Mouse (Mus musculus) kidney, adult 8-10 months (tissue): ENCODE measurements around the gene Mipep.

ENCODE experiments used
- DNase-seq, 2 experiments: peaks; one replicate each; pipeline ENCODE4 v3.0.0; 2022

Mipep gene

DNA sequence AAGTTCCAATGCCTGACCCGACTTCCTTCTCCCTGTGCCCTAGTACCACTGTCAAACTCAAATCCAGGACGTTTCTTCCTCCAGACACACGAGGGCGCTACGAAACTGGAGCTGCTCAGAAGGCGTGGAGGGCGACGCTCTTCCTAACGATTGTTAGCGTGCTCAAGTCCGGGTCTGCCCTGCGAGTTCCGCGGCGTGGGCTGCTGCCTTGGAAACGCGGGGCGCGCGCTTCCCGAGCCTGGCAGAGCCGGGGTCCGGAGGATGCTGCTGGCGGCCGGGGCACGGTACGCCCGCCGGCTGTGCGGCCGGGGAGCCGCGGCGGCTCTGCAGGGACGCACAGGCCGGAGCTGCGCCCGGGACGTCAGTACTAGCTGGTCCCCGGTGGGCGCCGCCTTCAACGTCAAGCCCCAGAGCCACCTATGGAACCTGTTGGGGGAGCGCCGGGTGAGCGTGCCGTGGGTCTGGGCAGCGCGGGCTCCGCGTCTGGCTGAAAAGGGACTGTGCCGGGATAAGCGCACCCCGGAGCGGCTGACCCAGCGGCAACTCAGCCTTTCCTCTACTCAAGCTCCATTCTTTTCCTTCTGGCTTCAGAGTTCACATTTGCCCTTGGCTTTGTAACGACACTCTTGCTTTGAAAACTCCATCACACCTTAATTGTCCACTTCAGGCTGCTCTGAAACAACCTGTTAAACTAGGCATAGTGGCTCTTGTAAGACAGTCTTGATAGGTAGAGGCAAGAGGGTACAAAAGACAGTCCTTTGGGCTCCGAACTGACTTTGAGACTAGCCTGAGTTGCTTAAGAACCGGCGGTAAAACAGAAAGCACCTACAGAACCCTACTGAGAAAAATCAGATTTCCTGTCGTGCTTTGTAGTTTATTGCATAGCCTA lies at the start of gene Mipep:
Gene Mipep, plus strand, starts transcription at position 147 of the 889 bp plus-strand sequence.
- peak; percentile 81 to 86 for DNase-seq

GRCm38 (mm10) chr14:60735206-60735605 lies 49.2 kb upstream of the Mipep start:
- DNase-seq: no peak

DNA sequence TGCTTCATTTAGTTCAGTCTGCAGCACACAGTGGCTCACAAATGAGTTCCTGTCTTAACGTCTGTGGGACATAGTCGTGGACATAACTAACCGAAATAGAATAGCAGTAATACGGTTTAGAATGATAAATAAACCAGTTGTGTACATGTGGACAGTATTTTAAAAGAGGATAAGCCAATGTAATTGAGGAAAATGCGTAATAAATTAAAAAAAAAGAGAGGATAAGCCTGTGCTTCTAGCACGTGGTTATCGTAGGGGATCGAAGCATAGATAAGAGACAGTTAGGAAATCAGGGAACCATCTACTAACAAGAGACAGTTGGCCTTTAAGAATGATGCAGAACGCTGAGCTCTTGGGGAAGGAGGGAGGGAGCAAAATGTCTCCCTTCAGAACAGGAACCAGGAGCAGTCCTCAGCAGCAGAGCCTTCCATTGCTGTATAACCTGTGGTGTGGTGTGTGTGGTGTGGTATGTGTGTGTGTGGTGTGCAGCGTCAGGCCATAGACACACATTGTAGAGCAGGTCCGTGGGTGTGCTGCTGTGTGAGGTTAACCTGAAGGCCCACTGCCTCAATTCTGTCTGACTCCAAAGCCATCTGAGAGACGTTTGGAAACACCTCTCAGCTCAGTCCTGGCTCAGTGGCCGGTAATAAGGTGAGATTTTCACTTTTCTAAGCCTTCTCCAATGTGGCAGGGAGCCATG lies 48.4 kb upstream of the Mipep start:
- DNase-seq: no peak

DNA sequence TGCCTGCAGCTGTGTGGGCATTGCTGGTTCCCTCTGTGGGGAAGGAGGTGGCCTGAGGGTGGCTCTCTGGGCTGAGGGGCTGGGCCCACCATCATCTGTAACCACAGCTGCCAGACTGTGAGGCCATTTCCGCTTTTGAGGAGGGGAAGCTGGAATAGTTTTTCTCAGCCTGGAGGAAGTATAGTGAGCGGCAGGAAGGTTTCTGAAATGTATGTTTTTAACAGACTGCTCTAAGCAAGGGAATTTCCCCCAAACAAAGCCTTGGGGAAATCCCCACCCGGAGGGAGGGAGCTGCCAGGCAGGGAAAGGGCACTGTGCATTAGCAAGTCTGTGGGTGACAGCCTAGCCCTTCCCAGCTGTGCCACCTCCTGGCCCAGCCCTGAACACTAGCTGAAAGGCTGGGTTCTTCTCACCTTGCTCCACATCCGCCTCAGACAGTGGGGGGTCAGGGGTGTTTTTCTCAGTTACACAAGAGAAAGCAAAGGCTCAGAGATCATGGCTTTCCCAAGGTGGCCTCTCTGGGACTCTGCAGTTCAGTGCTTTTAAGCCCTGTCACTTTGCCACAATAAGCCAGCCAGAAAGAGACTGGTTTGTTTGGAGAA lies 47.7 kb upstream of the Mipep start:
- peak; percentile 24 for DNase-seq

GRCm38 (mm10) chr14:60737202-60737611 lies 47.2 kb upstream of the Mipep start:
- DNase-seq: no peak

DNA sequence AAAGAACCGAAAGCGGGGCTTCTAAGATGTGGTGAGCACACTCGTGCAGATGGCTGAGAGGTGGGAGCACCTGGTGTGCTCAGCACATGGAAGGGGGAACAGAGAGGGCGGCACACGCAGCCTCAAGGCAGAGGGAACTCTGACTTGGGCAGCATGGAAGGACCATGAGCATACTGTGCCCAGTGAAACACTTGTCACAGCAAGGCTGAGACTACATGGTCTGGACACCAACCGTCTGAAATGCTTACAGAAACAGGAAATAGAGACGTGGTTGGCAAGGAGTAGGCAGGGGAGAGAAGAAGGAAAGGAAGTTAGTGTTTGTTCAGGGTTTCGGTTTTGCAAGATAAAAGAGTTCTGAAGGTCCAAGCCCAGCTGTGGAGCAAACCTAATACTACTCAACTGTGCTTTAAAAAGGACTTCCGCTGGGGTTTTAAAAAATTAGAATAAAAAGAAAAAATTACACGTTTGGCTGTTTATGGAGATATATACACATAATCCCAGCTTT lies 45.9 kb upstream of the Mipep start:
- no peak for DNase-seq

- DNase-seq: no peak
Measured at GRCm38 (mm10) chr14:60739155-60739554, 45.2 kb upstream of the Mipep start.

DNA sequence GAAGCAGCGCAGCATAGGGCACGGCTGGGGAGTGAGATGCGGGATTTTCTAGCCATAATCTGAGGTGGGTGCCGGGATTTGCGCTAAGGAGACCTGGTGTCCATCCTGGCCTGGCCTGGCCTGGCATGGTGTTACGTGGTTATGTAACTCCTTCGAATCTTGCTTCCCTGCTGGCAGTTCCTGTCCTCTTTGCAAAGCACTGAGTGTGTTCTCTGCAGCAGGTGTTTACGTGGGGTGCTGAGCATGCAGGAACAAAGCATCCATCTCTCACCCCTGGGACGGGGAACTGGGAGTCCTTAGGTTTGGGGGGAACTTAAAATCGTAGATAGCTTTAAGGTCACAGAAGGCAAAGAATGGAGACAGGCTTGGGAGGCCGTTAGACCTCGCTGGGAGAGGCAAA lies 44.8 kb upstream of the Mipep start:
- DNase-seq: no peak

- DNase-seq: no peak
Measured at GRCm38 (mm10) chr14:60740507-60740906, 43.9 kb upstream of the Mipep start.

- no peak for DNase-seq
Measured at GRCm38 (mm10) chr14:60741033-60741432, 43.3 kb upstream of the Mipep start.

GRCm38 (mm10) chr14:60741490-60741981 lies 42.8 kb upstream of the Mipep start:
- DNase-seq: peak; percentile 30 to 39

DNA sequence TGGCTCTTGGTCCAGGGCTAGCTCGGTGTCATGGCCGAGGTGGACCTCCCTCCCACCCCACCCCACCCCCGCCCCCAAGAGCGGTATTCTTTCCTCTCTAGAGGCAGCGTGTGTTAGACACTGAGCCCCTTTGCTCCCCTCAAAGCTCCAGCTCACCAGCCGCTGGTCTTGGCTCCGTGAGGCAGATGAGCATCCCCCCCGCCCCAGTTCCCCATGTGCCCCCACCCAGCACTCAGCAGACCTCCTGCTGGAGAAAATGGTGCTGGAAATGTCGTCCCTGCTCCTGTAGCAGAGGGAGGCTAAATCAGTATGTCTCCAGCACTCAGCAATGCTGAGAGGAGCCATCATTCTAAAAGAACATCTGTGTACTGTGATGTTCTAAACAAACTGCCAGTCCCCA lies 40.7 kb upstream of the Mipep start:
- no peak for DNase-seq

DNA sequence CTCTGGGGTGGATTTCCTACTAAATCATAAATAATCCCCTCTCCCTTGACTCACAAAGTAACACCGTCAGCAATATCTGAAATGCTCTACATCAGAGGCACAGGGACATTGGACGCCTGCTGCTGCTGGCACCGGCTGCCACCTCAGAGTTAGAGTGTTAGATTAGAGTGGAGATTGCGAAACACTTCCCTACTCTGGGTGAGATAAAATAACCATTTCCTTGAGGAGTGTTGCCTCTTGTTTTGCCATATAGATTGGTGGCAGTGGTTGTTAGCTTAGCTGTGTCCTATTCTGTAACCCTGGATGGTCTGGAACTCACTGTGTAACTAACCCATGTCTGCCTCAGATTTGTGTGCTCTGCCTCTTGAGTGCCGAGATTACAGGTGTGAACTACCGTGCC lies 39.2 kb upstream of the Mipep start:
- no peak for DNase-seq

GRCm38 (mm10) chr14:60746141-60746540 lies 38.2 kb upstream of the Mipep start:
- DNase-seq: no peak

GRCm38 (mm10) chr14:60747154-60747870 lies 37.1 kb upstream of the Mipep start:
- no peak for DNase-seq

DNA sequence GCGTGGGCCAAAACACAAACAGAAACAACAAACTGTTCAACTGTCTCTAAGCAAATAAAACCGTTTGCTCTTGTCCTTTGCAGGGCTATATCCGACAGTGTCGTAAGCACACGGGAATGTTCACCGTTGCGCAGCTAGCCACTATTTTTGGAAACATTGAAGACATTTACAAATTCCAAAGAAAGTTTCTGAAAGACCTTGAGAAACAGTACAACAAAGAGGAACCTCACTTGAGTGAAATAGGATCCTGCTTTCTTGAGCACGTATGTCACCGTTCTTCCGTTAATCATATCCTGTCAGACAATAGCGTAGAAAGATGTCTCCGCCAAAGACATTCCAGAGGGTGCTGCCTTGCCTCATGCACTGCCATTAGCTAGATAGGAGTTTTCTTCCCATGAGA lies 34.5 kb upstream of the Mipep start:
- DNase-seq: no peak

GRCm38 (mm10) chr14:60751581-60751980 lies 32.8 kb upstream of the Mipep start:
- no peak for DNase-seq

DNA sequence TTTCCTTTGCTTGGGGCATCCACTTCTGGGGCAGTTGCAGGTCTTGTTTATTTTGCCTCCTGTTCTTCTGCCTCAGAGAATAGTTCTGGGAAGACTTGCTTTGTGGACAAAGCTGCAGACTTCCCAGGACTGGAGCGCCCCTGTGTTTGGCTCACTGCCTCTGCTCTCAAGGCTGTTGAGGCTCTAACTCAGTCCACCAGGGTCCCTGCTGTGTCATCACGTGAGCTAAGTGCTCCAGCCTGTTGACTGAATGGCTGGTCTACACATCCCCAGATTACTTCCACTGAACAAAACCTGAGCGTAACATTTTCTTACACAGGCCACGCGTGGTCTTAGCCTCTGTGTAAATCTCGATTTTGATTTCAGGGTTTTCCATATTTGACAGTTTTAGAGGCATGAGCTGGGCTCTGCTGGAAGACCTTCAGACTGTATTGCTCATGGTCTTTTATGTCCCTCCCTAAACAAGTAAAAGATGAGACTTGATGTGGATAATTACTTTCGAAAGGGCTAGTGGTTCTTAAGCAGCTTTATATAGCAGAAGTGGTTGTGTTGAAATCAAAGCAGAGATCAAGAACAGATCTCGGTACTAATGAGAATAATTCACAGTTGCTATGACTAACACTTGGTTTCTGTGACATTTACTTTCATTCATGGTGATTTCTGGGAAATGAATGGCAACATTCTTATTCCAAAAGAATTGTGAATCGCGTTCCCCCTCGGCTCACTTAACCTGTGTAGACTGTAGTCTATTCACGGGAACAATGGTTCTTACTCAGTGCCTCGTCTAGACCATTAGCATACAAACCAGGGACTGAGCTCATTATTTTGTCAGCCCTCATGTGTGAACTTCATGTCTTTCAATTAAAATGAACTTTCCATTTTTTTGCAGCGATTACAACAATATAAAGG lies 31.2 kb upstream of the Mipep start:
- no peak for DNase-seq

- no peak for DNase-seq
Measured at GRCm38 (mm10) chr14:60753801-60754126, 30.6 kb upstream of the Mipep start.

- DNase-seq: peak; percentile 36 to 63
Measured at GRCm38 (mm10) chr14:60754656-60755055, 29.7 kb upstream of the Mipep start.

- DNase-seq: no peak
Measured at GRCm38 (mm10) chr14:60756271-60756670, 28.1 kb upstream of the Mipep start.

DNA sequence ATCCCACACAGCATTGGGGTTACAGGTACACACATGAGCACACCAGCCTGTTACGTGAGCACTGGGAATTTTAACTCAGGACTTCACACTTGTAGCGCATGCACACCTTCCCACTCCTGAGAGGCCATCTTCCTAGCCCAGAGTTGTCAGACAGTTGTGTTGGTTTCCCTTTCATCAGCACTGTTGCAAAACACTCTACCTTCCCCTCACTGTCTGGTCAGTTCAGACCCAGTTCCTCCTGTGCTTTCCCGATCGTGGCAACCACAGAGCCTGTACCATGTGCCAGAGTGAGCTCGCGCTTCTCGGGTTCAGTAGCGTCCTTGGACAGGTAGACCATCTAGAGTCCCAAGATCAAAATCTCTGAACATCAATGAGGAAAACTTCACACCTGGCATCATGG lies 27.1 kb upstream of the Mipep start:
- DNase-seq: no peak
